Mouse (Mus musculus): ENCODE data around the gene Zfp418. TPM values are rescaled to one million over a fixed set of nuclear protein-coding genes. Genes with fewer than 3 reads are reported as not detected.
A peak's percentile ranks its signal among the peaks of the same experiment; 100 is the strongest.
"Not testable (repeated sequence)": the region's sequence is repeated elsewhere in the genome, so short reads cannot be mapped to it uniquely, and the experiment has no call there.

Zfp418 gene
- polyA plus RNA-seq (2015; fragmentation: Nextera tagmentation; extraction: Ambion mirVana): 2.9 and 3.2 TPM in 2 replicates

GRCm38 (mm10) chr7:7171227-7172147, at the start of gene Zfp418:
Gene Zfp418 (plus strand): TSS chr7:7171330.
- peaks cover 5% of the 10 kb centered on the region; the same call in 1 of the 2 replicates for H3K36me3 ChIP-seq (ENCODE audit: control insufficient read depth, insufficient read depth, low read length)
- peak within 1 kb of the TSS; percentile 86 for H3K27ac ChIP-seq (ENCODE audit: low read length)
- WGBS: under 1% methylated on average over 26 of the region's 26 CpGs

GRCm38 (mm10) chr7:7121602-7121980, 49.5 kb upstream of the Zfp418 start:
- 50% methylated on average over 6 of the region's 6 CpGs for WGBS
- H3K9me3 ChIP-seq (ENCODE audit: control insufficient read depth, low read length): no peaks in the 10 kb centered on the region
- no peak overlapping the region for H3K27ac ChIP-seq (ENCODE audit: low read length)
- ATAC-seq (ENCODE audit: low read depth): no peak
- peak overlapping the region; percentile 3; the same call in 1 of the 2 replicates for H3K9ac ChIP-seq (ENCODE audit: low read length)
- no peaks in the 10 kb centered on the region for H3K27me3 ChIP-seq (ENCODE audit: control insufficient read depth, insufficient read depth, low read depth, low read length)
- peaks cover under 1% of the 10 kb centered on the region for H3K36me3 ChIP-seq (ENCODE audit: control insufficient read depth, insufficient read depth, low read length)
- H3K4me3 ChIP-seq (ENCODE audit: low read length): peak overlapping the region; percentile 68
- H3K4me1 ChIP-seq (replicated peaks; ENCODE audit: control insufficient read depth, insufficient read depth, low read length): peaks cover 6% of the 10 kb centered on the region; the same call in 1 of the 2 replicates
- H3K4me2 ChIP-seq (ENCODE audit: low read depth, low read length): peak overlapping the region; percentile 66

More at GRCm38 (mm10) chr7:7171227-7172147, at the start of gene Zfp418:
- peak within 1 kb of the TSS; percentile 79 for H3K4me3 ChIP-seq (ENCODE audit: low read length)
- H3K9ac ChIP-seq (ENCODE audit: low read length): peak within 1 kb of the TSS; percentile 78
- peak; percentile 97 for ATAC-seq (ENCODE audit: low read depth)
- peaks cover 5% of the 10 kb centered on the region for H3K4me1 ChIP-seq (replicated peaks; ENCODE audit: control insufficient read depth, insufficient read depth, low read length)
- peak within 1 kb of the TSS; percentile 62 for H3K4me2 ChIP-seq (ENCODE audit: low read depth, low read length)
- H3K27me3 ChIP-seq (ENCODE audit: control insufficient read depth, insufficient read depth, low read depth, low read length): no peaks in the 10 kb centered on the region
- no peaks in the 10 kb centered on the region for H3K9me3 ChIP-seq (ENCODE audit: control insufficient read depth, low read length)

GRCm38 (mm10) chr7:7130491-7131124, 40.5 kb upstream of the Zfp418 start:
- H3K4me1 ChIP-seq (replicated peaks; ENCODE audit: control insufficient read depth, insufficient read depth, low read length); H3K27me3 ChIP-seq (ENCODE audit: control insufficient read depth, insufficient read depth, low read depth, low read length); H3K27ac ChIP-seq (ENCODE audit: low read length); H3K4me2 ChIP-seq (ENCODE audit: low read depth, low read length); H3K9me3 ChIP-seq (ENCODE audit: control insufficient read depth, low read length); H3K9ac ChIP-seq (ENCODE audit: low read length); ATAC-seq (ENCODE audit: low read depth); H3K4me3 ChIP-seq (ENCODE audit: low read length); H3K36me3 ChIP-seq (ENCODE audit: control insufficient read depth, insufficient read depth, low read length): not testable (repeated sequence)
- 93% methylated on average over 14 of the region's 15 CpGs for WGBS

GRCm38 (mm10) chr7:7132751-7133150, 38.4 kb upstream of the Zfp418 start:
- no peaks in the 10 kb centered on the region for H3K36me3 ChIP-seq (ENCODE audit: control insufficient read depth, insufficient read depth, low read length)
- no peaks in the 10 kb centered on the region for H3K9me3 ChIP-seq (ENCODE audit: control insufficient read depth, low read length)
- no peak for ATAC-seq (ENCODE audit: low read depth)
- no peaks in the 10 kb centered on the region for H3K4me1 ChIP-seq (replicated peaks; ENCODE audit: control insufficient read depth, insufficient read depth, low read length)
- no peak overlapping the region for H3K9ac ChIP-seq (ENCODE audit: low read length)
- no peak overlapping the region for H3K27ac ChIP-seq (ENCODE audit: low read length)
- no peak overlapping the region for H3K4me3 ChIP-seq (ENCODE audit: low read length)
- 67% methylated on average over 8 of the region's 8 CpGs for WGBS
- H3K4me2 ChIP-seq (ENCODE audit: low read depth, low read length): no peak overlapping the region
- no peaks in the 10 kb centered on the region for H3K27me3 ChIP-seq (ENCODE audit: control insufficient read depth, insufficient read depth, low read depth, low read length)

DNA sequence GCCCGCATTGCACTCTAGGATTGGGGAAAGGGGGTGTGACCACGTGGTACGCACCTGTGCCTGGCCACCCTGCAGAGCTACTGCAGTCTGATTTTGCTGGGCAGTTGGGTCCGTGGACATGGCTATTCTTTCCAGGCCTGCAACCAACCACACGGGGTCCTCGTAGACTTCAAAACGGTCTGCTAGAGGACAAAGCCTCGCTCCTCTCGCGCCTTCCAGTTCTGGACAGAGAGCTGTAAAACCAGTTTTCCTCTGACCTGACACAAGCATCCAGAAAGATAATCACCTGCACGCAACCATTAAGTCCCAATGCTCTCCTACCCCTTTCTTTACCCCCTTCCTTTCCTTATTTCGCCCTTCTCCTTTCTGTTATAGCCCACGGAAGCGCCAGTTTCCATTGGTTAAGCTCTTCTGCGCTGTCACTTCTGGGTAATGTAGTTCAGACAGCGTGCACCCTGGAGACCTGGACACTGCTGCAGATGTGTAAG, 34.7 kb upstream of the Zfp418 start, which contains the start of gene Zfp773:
Gene Zfp773 (minus strand): TSS at position 377 of the 488 bp plus-strand sequence.
- Histone ChIP-seq H3K4me2 (ENCODE audit: low read depth, low read length) (peak within 1 kb of the TSS; percentile 50), H3K4me3 (ENCODE audit: low read length) (peak within 1 kb of the TSS; percentile 57), H3K27me3 (ENCODE audit: control insufficient read depth, insufficient read depth, low read depth, low read length) (no peaks in the 10 kb centered on the region), H3K36me3 (ENCODE audit: control insufficient read depth, insufficient read depth, low read length) (no peaks in the 10 kb centered on the region), H3K27ac (ENCODE audit: low read length) (no peak within 1 kb of the TSS), H3K9me3 (ENCODE audit: control insufficient read depth, low read length) (no peaks in the 10 kb centered on the region), H3K9ac (ENCODE audit: low read length) (peak within 1 kb of the TSS; percentile 71), H3K4me1 (replicated peaks; ENCODE audit: control insufficient read depth, insufficient read depth, low read length) (no peaks in the 10 kb centered on the region)
- WGBS: 2% methylated on average over 16 of the region's 16 CpGs
- ATAC-seq (ENCODE audit: low read depth): peak; percentile 97

DNA sequence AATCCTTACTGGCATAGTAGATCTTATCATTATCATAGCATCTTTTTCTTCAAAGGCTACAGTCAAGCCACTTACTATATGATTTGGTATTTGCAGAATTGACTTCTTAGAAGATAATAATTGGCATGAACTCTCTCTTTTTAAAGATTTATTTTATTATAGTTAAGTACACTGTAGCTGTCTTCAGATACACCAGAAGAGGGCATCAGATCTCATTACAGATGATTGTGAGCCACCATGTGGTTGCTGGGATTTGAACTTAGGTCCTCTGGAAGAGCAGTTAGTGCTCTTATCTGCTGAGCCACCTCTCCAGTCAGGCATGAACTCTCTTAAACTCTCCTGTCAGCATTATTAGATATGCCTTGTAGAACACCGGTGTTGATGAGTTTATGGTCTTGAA, 26.9 kb upstream of the Zfp418 start:
- H3K9me3 ChIP-seq (ENCODE audit: control insufficient read depth, low read length): no peaks in the 10 kb centered on the region
- no peak overlapping the region for H3K4me3 ChIP-seq (ENCODE audit: low read length)
- H3K4me1 ChIP-seq (replicated peaks; ENCODE audit: control insufficient read depth, insufficient read depth, low read length): no peaks in the 10 kb centered on the region
- H3K9ac ChIP-seq (ENCODE audit: low read length): no peak overlapping the region
- H3K4me2 ChIP-seq (ENCODE audit: low read depth, low read length): no peak overlapping the region
- ATAC-seq (ENCODE audit: low read depth): no peak
- WGBS: 87% methylated on average over 1 of the region's 1 CpGs
- no peaks in the 10 kb centered on the region for H3K36me3 ChIP-seq (ENCODE audit: control insufficient read depth, insufficient read depth, low read length)
- no peaks in the 10 kb centered on the region for H3K27me3 ChIP-seq (ENCODE audit: control insufficient read depth, insufficient read depth, low read depth, low read length)
- H3K27ac ChIP-seq (ENCODE audit: low read length): no peak overlapping the region

DNA sequence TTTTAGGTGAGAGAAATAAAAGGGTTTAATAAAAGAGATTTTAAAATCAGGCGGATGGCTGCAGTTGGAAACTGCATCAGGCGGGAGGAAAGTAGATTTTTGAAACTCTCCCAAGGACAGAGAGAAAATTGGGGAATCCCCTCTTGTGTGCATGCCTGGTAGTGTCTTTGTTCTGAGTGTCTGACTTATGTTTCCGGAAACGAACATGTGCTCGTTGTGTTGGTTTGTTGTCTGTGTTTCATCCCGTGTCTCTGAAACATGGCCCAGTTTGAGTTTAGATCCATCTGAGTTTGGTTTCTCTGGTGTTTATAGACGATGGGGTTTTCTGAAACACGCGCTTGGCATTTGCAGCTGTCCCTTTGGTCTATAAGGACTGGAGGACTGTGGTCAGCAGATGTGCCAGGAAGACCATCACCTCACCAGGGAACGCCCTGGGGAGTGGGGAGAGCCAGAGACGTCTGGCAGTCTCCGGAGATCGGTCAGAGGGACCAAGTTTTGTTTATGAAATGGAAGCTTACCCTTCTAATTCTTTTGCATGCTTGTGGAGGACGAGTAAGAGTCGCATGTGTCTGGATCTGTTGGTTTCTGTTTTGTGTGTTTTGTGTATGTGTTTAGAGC, 25.0 kb upstream of the Zfp418 start:
- H3K4me2 ChIP-seq (ENCODE audit: low read depth, low read length): no peak overlapping the region
- H3K36me3 ChIP-seq (ENCODE audit: control insufficient read depth, insufficient read depth, low read length): no peaks in the 10 kb centered on the region
- H3K9ac ChIP-seq (ENCODE audit: low read length): no peak overlapping the region
- no peaks in the 10 kb centered on the region for H3K4me1 ChIP-seq (replicated peaks; ENCODE audit: control insufficient read depth, insufficient read depth, low read length)
- no peaks in the 10 kb centered on the region for H3K27me3 ChIP-seq (ENCODE audit: control insufficient read depth, insufficient read depth, low read depth, low read length)
- WGBS: 88% methylated on average over 15 of the region's 15 CpGs
- ATAC-seq (ENCODE audit: low read depth): no peak
- no peak overlapping the region for H3K4me3 ChIP-seq (ENCODE audit: low read length)
- H3K27ac ChIP-seq (ENCODE audit: low read length): no peak overlapping the region
- H3K9me3 ChIP-seq (ENCODE audit: control insufficient read depth, low read length): no peaks in the 10 kb centered on the region

DNA sequence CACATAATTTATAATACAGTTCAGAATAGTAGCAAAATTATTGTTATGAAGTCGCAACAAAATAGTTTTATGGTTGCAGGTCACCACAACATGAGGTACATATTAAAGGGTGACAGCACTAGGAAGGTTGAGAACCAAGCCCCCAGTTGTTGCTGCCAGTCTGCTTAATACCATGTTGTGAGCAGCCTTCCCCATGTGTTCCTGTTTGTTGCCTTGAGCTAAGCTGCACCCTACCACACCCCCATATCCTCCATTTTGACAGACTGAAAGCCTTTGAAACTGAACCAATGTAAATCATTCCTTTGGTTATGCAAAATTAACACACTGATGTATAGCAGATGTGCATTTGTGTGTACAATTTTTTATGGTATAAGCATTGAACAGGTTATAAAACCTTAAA, 14.8 kb downstream of the Zfp418 start:
- H3K27ac ChIP-seq (ENCODE audit: low read length): no peak overlapping the region
- no peaks in the 10 kb centered on the region for H3K4me1 ChIP-seq (replicated peaks; ENCODE audit: control insufficient read depth, insufficient read depth, low read length)
- WGBS: 97% methylated on average over 1 of the region's 1 CpGs
- H3K27me3 ChIP-seq (ENCODE audit: control insufficient read depth, insufficient read depth, low read depth, low read length): no peaks in the 10 kb centered on the region
- H3K9me3 ChIP-seq (ENCODE audit: control insufficient read depth, low read length): no peaks in the 10 kb centered on the region
- ATAC-seq (ENCODE audit: low read depth): no peak
- peaks cover 13% of the 10 kb centered on the region for H3K36me3 ChIP-seq (ENCODE audit: control insufficient read depth, insufficient read depth, low read length)
- no peak overlapping the region for H3K4me2 ChIP-seq (ENCODE audit: low read depth, low read length)
- no peak overlapping the region for H3K4me3 ChIP-seq (ENCODE audit: low read length)
- H3K9ac ChIP-seq (ENCODE audit: low read length): no peak overlapping the region

Data from lung, embryonic 16.5 days (tissue).